Mouse (Mus musculus) macrophage (primary cell): ENCODE results near the gene Ncstn. TPM values are rescaled to one million over a fixed set of nuclear protein-coding genes. Genes with fewer than 3 reads are reported as not detected.

ENCODE experiments used
- H3K27ac ChIP-seq: fragments of 350-480 bp; formaldehyde crosslinking; 2 replicates; pipeline ENCODE4 v1.9.0; 2021
- H3K36me3 ChIP-seq: fragments of 350-480 bp; formaldehyde crosslinking; 2 replicates; pipeline ENCODE4 v1.9.0; 2021; ENCODE audit errors: inconsistent target
- H3K4me3 ChIP-seq: fragments of 350-480 bp; formaldehyde crosslinking; 2 replicates; pipeline ENCODE4 v1.9.0; 2021; ENCODE audit errors: inconsistent target
- H3K79me2 ChIP-seq: fragments of 350-480 bp; formaldehyde crosslinking; 2 replicates; pipeline ENCODE4 v1.9.0; 2021; ENCODE audit errors: inconsistent target
- WGBS: methylation state at CpG from one replicate; pipeline ENCODE4 v1.1.7; 2026; ENCODE audit warnings: inconsistent platforms; ENCODE audit not compliant: missing documents; 5-methylcytosine and 5-hydroxymethylcytosine counted together
- polyA plus RNA-seq: library from polyadenylated mRNA; stranded (reverse); fragments of 250-400 nt; gene quantifications from 3 replicates; pipeline ENCODE4 v1.2.4, GENCODE M21; 2018; ENCODE audit warnings: inconsistent platforms

Ncstn gene
- polyA plus RNA-seq, 1 experiment from 2014 or later, result 102 TPM

DNA sequence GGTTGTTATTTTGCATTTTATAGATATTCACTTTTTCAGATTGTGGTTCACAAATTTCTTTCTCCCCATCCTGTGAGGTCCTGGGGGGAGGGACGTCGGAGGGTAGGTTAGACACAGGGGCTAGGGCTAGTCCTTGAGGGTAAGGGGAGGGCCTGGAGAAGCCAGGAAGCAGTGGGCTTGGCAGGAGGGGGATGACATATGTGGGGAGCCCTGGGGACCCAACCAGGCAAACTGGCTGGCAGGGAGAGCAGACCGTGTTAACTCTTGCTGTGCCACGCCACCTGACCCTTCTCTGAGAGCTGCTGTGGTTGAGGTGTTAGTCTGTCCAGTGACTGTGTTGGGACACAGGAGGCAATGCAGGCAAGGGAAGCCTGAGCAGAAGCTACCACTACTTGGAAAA is 21.9 kb downstream of the Ncstn start:
- WGBS, result 77% methylated on average over 4 of the region's 4 CpGs
- Histone ChIP-seq H3K27ac (no peak overlapping the region), H3K4me3 (no peak overlapping the region), H3K79me2 (no peaks in the 10 kb centered on the region), H3K36me3 (peaks cover 17% of the 10 kb centered on the region)

DNA sequence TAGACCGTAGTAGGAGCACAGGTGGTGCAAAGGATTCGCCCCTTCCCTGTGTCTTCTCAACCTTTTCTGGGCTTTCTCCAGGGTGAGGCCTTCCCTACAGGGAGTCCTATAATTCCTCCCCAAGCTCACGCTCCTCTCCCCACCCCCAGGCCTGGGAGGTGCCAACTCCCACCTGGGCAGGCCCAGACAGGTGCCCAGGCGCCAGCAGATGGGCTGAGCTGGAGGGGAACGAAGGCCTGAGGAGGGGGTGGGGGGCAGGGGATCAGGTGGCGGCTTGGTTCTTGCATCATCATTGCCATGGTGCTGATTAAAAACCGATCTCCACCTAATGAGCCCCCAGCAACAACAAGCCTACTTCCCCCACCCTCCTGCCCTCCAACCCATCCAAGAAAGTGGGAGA is 23.7 kb downstream of the Ncstn start:
- H3K27ac ChIP-seq, result no peak overlapping the region
- WGBS, result 82% methylated on average over 7 of the region's 7 CpGs
- no peak overlapping the region for H3K4me3 ChIP-seq
- no peaks in the 10 kb centered on the region for H3K36me3 ChIP-seq
- H3K79me2 ChIP-seq, result no peaks in the 10 kb centered on the region

DNA sequence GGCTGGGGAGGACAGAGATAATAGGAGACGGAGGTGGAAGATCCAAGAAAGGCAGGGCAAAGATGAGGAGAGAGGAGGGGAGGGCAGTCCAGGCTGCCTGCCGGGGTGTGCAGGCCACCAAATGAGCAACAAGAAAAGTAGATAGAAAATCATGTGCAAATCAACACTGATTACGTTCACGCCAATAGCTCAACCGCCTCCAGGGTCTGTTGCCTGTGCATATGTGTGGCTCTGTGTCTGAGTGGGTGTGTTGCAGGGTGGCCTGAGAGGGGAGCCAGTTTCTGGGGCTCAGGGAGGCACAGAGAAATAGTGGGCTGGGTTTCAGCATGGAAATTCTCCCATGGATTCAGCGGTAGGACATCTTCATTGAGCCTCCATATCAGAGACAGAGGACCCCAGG is 24.3 kb downstream of the Ncstn start:
- no peak overlapping the region for H3K4me3 ChIP-seq
- 97% methylated on average over 6 of the region's 6 CpGs for WGBS
- no peaks in the 10 kb centered on the region for H3K79me2 ChIP-seq
- H3K27ac ChIP-seq, result no peak overlapping the region
- H3K36me3 ChIP-seq, result no peaks in the 10 kb centered on the region

DNA sequence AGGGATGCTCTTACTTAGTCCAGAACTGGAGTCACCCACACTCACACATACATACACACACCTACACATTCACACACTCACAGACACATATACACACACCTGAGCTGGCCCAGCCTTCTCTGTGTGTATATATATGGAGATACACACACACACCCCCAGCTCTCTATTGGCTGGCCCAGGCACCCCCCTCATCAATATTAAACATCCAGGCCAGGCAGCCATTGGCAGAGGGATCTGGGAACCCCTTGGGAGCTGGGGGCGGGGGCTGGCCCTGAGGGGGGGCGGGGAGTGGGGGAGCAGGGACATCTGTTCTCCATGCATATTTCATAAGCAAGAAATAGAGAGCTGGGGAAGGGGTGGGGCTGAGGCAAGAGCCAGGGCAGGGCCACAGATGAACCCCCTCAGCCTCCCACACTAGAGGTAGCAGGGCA is 25.1 kb downstream of the Ncstn start, which contains the start of gene Nhlh1:
Nhlh1 (minus strand) TSS at position 83 of the 431 bp plus-strand sequence.
- no peaks in the 10 kb centered on the region for H3K79me2 ChIP-seq
- WGBS, result 73% methylated on average over 2 of the region's 2 CpGs
- H3K27ac ChIP-seq, result no peak within 1 kb of the TSS
- H3K36me3 ChIP-seq, result no peaks in the 10 kb centered on the region
- no peak within 1 kb of the TSS for H3K4me3 ChIP-seq

DNA sequence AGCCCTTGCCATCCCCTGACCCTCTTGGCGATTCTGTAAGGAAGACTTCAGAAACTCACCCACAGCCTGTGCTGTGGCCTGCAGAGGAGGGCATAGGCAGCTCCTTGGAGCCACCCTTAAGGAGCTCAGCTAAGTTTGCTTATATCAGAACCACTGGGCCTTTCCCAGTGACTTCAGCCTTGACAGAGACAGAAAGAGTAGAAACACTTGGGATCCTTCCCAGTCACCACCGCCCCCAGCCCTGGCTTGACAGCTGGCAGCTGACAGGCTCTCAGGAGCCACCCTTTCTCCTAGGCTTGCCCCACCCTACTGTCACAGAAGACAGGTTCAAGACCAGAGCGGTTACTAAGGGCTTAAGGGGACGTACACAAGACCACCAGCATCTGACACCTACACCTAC is 26.3 kb downstream of the Ncstn start:
- no peak overlapping the region for H3K4me3 ChIP-seq
- H3K27ac ChIP-seq, result no peak overlapping the region
- no peaks in the 10 kb centered on the region for H3K36me3 ChIP-seq
- H3K79me2 ChIP-seq, result no peaks in the 10 kb centered on the region
- 87% methylated on average over 4 of the region's 4 CpGs for WGBS

DNA sequence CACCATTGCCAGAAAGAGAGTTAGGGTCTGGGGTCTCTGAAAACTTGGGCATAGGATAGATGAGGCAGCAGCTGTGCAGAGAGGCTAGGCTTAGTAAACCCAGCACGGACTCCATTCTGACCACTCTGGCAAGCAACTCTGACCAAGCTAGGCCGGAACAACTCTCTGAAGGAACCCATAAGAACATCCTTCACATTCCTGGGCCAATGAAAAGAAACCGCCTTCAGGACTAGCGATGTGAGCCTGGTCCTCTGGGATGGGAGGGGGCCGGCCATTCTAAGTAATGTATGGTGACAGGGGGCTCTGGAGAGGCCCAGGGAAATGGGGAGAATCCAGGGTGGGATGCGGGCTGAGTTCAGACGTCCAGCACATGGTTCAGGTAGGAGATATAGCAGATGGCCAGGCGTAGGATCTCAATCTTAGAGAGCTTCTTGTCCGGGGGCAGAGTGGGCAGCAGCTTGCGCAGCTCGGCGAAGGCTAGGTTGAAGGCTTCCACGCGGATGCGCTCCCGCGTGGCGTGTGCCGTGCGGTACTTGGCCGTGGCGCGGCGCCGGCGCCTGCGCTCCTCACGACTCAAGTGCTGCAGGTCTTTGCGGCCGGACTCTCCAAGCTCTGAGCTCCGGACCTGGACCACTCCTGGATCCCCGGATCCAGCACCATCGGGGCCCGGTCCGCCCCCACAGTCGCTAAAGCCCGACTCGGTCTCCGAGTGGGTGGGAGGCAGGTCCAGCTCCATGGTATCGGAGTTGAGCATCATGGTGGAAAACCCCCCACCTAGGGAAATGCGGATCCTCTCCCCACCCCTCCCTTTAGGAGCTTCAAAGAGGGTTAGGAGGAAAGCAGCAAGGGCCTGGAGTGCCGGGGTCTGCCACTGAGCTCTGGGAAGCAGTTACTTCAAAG is 28.8 kb downstream of the Ncstn start:
- WGBS, result 14% methylated on average over 25 of the region's 42 CpGs
- no peak overlapping the region for H3K4me3 ChIP-seq
- no peaks in the 10 kb centered on the region for H3K36me3 ChIP-seq
- H3K27ac ChIP-seq, result no peak overlapping the region
- H3K79me2 ChIP-seq, result no peaks in the 10 kb centered on the region

DNA sequence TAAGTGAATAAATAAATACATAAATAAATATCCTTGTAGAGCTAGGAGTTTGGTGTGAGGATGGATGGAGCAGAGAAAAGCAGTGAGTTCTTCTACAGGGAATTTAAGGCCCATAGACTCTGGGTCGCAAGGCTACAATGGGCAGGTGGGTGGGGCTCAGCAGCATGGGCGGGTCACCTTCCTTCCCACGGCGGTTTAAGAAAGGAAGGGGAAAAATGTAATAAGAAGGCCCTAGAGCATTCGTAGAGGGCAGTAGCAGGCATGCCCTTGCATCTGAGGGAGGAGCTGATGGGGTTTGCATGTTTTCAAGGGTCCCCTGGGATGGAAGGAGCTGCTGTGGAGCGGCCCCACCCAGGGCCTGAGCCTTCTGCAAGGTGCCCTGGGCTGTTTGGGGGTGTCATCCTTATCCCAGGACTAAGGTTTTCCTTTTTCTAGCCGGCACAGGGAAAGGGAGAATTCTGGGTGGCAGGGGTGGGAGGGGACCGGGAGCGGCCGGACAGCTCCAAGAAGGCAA is 29.8 kb downstream of the Ncstn start:
- no peak overlapping the region for H3K4me3 ChIP-seq
- WGBS, result 36% methylated on average over 10 of the region's 10 CpGs

DNA sequence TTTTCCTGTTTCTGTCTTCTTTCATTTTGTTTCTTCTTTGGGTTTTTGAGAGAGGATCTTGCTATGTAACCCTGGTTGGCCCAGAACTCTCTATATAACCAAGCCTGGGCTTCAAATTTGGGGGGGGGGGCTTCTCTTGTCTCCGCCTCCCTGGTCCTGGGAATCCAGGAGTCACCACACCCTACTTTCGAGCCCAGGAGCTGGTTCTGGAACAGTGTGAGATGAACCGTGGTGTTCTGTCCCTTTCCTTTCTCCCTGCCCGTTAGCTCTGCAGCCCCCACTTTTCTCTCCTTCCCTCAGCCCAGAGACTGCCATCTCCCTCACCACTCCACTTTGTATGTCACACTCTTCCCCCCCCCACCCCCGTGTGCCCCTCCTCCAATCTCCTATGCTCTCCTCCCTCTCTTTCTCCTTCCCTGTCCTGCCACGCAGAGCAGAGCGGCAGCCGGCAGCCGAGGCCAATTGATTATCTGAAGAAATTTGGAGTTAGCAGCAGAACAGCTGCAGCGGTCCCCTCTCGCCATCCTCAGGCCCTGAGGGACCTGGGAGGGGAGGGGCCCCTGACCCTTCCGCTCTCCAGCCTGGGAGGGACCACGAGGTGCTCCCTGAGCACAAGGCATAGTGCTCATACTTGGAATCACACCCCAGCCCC is 33.3 kb downstream of the Ncstn start:
- H3K4me3 ChIP-seq, result no peak overlapping the region
- WGBS, result 87% methylated on average over 12 of the region's 13 CpGs
- H3K27ac ChIP-seq, result no peak overlapping the region

More for the DNA sequence above, 29.8 kb downstream of the Ncstn start:
- no peak overlapping the region for H3K27ac ChIP-seq
- no peaks in the 10 kb centered on the region for H3K79me2 ChIP-seq
- H3K36me3 ChIP-seq, result no peaks in the 10 kb centered on the region

DNA sequence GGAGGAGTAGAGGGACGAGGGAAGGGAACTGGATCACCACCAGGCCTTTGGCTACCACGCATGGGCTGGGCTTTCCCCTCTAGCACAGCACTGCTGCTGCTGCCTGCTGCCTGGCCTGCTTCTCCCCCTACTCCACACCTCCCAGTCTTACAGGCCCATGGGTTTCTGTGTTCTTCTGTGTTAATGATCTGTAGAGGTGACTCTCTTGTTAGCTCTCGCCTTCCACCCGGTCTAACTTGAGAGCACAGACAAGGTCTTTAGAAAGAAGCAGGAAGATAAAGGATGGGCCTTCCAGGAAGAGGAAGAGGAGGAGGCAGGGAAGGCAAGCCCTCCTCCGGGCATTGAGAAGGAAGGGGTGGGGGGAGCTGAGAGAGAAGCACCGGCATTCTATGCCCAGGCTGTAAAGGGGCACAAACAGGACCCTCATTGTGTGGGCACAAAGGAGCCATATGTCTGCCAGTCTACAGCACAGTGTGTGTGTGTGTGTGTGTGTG is 34.3 kb downstream of the Ncstn start:
- Histone ChIP-seq H3K4me3 (peak overlapping the region; percentile 21), H3K79me2 (no peaks in the 10 kb centered on the region), H3K36me3 (no peaks in the 10 kb centered on the region), H3K27ac (no peak overlapping the region)
- WGBS, result 47% methylated on average over 6 of the region's 6 CpGs

More for the DNA sequence above, 33.3 kb downstream of the Ncstn start:
- H3K36me3 ChIP-seq, result no peaks in the 10 kb centered on the region
- no peaks in the 10 kb centered on the region for H3K79me2 ChIP-seq

DNA sequence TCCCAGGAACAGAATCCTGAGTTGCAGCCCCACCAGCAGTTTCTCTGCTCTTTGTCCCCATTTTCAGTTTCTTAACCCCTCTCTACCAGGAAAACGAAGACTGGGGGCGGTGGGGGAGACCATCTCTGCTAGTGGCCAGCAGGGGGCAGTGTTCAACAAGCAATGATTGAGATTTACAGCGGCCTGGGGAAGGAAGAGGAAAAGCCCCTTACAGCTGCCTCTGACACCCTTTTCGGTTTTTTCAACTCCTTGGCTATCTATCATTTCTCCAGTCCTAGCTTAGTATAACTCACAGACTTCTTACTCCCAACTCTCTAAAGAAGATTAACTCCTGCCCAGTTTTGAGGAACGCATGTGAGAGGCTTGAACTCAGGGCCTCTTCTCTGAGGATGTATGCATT is 35.7 kb downstream of the Ncstn start:
- Histone ChIP-seq H3K79me2 (no peaks in the 10 kb centered on the region), H3K27ac (no peak overlapping the region), H3K36me3 (no peaks in the 10 kb centered on the region), H3K4me3 (no peak overlapping the region)
- WGBS, result 27% methylated on average over 5 of the region's 5 CpGs

DNA sequence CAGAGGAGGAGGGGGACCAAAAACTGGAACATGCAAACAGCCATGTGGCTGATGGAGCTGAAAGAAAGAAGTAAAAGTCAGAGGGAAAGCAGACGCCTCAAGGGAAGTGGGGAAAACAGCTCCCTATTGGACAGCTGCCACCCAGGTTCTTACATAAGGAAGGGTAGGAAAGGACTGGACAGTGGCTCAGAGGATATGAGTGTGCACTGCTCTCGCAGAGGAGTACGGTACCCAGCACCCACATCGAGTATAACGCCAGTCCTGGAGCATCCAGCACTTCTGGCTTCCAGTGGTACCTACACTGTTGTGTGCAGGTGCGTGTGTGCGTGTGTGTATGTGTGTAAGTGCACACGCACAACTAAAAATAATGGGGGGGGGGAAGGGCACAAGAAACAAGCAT is 36.2 kb downstream of the Ncstn start:
- H3K27ac ChIP-seq, result no peak overlapping the region
- WGBS, result 75% methylated on average over 6 of the region's 8 CpGs
- no peaks in the 10 kb centered on the region for H3K79me2 ChIP-seq
- H3K4me3 ChIP-seq, result no peak overlapping the region
- no peaks in the 10 kb centered on the region for H3K36me3 ChIP-seq

DNA sequence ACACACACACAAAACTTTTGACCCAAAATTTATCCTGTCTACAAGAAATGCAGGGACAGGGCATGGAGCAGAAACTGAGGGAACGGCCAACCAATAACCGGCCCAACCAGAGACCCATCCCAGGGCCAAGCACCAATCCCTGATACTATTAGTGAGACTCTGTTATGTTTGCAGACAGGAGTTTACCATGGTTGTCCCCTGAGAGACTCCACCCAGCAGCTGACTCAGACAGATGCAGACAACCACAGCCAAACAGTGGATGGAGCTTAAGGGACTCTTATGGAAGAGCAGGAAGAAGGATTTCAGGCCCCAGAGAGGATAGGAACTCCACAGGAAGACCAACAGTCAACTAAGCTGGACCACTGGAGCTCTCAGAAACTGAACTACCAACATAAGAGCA is 52.7 kb downstream of the Ncstn start:
- 100% methylated on average over 2 of the region's 2 CpGs for WGBS
- no peaks in the 10 kb centered on the region for H3K36me3 ChIP-seq
- H3K79me2 ChIP-seq, result no peaks in the 10 kb centered on the region
- no peak overlapping the region for H3K4me3 ChIP-seq
- no peak overlapping the region for H3K27ac ChIP-seq

DNA sequence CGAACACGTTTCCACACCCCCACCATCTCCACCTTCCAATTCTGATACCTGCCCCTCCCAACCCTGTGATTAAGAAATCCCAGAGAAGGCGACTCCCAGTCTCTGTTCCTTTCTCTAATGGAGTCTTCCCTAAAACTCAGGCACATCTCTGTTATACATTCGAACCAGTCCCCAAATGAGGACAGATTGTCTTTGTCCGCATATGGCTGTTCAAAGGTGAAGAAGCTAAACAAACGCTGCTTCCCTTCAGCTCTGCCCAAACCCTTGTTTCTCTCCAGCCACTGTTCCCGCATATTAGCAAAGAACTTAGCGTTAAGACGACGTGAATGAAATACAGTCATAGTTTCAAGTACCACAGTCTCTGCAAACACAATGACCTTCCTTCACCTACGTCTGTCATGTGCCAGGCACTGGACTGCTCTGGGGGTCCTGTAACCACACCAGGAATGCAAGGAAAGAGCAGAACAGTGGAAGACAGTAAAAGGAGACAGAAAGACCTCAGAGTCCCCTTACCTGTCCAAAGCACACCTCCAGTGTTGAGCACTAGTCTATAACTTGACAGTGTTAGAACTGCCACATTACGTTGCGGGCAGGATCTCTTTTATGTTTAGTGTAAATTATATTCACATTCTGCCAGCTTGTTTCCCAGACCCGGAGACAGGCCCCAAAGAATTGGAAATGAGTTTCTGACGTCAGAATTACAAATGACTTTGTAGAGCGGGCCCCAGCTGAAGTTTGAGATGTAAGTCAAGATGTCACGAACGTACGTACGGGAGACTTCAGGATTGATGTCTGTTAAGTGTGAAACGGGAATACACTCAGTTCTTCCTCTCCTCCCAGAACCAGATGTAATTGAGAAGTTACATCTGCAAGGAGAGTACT is 54.0 kb downstream of the Ncstn start, which contains the start of gene Vangl2:
Vangl2 (minus strand) TSS at position 51 of the 882 bp plus-strand sequence.
- 91% methylated on average over 21 of the region's 21 CpGs for WGBS
- H3K27ac ChIP-seq, result no peak within 1 kb of the TSS

DNA sequence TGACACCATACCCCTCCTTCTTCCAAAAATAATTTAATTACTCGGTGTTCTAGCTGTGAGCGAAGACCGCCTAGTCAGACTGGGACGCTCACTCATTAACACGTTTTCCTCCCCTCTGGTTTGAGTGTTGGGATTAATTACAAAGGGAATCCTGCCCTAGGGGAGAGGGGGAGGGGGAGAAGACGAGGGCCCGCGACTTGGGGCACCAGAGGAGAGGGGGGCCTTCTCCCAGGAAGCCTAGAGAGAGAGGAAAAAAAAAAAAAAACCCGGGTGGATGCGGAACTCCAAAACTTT is 54.8 kb downstream of the Ncstn start:
- WGBS, result 86% methylated on average over 7 of the region's 10 CpGs
- no peak overlapping the region for H3K27ac ChIP-seq
- no peak overlapping the region for H3K4me3 ChIP-seq
- H3K36me3 ChIP-seq, result no peaks in the 10 kb centered on the region
- H3K79me2 ChIP-seq, result no peaks in the 10 kb centered on the region

More for the DNA sequence above, 54.0 kb downstream of the Ncstn start, which contains the start of gene Vangl2:
- Histone ChIP-seq H3K36me3 (no peaks in the 10 kb centered on the region), H3K79me2 (no peaks in the 10 kb centered on the region), H3K4me3 (no peak within 1 kb of the TSS)
